Mouse (Mus musculus): Measurements from ENCODE around the gene Pnkd. TPM values are rescaled to one million over a fixed set of nuclear protein-coding genes. Genes with fewer than 3 reads are reported as not detected.

Pnkd gene
- total and polyA plus RNA-seq, 2 experiments from 2014 or later = 310 to 345 TPM

GRCm38 (mm10) chr1:74268750-74269149 is 16.0 kb upstream of the Pnkd start:
- WGBS = 82% methylated on average over 8 of the region's 8 CpGs

DNA sequence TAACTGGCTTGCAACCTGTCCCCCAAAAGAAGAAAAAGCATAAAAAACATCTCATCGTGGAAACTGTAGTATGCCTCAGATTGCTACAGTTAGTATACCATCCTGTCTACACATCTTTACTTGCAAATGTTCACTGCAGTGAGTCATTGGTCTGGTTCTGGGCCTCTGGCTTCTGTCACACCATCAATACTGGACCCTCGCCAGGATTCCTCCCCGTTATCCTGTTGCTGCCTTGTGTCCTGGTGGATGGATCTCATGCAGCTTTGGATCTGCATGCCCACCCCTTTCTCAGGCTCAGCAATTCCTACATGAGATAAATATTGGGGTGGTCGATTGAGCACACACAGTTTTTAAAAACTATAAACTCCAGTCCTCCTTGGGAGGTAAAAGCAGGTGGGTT is 13.1 kb upstream of the Pnkd start:
- no peaks in the 10 kb centered on the region for H3K9me3 ChIP-seq (replicated peaks; ENCODE audit: control insufficient read depth, low read length)

More at GRCm38 (mm10) chr1:74268750-74269149, 16.0 kb upstream of the Pnkd start:
- DNase-seq (ENCODE audit: low spot score) (no peak), ATAC-seq (ENCODE audit: insufficient read depth, low read depth) (no peak)
- Histone ChIP-seq H3K27me3 (ENCODE audit: control insufficient read depth, insufficient read depth, low read length) (no peaks in the 10 kb centered on the region), H3K4me2 (ENCODE audit: low read depth, low read length) (no peak overlapping the region), H3K36me3 (replicated peaks; ENCODE audit: control insufficient read depth, insufficient read depth, low read length) (peaks cover 54% of the 10 kb centered on the region), H3K9ac (replicated peaks; ENCODE audit: low read depth, low read length) (no peak overlapping the region), H3K4me3 (ENCODE audit: low read depth, low read length) (no peak overlapping the region), H3K9me3 (replicated peaks; ENCODE audit: control insufficient read depth, low read length) (no peaks in the 10 kb centered on the region), H3K27ac (ENCODE audit: low read depth) (no peak overlapping the region), H3K4me1 (ENCODE audit: control insufficient read depth, insufficient read depth) (peaks cover 7% of the 10 kb centered on the region)
- TF ChIP-seq EP300 (IDR thresholded peaks at IDR 0.05; ENCODE audit: low read depth) (no peak), CTCF (IDR thresholded peaks at IDR 0.05; ENCODE audit: low read depth) (no peak)

DNA sequence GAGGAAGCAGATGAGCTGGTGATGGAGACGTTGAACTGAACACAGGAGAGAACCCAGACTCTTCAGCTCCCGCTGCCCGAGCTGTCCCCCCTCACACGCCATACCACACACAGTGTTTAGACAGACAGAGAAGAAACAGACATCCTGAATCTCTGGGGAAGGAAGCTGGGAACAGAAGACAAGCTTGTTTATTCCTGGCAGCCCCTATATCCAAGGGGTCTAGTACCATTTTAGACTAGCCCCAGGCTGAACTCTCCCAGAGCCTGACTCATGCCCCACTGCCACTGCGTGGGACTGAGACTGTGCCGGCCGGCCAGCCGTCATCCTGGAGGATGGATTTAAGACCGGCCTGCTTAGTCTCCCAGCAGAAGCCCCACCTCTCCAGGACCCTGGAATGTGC is 9.7 kb upstream of the Pnkd start:
- peak; percentile 60 for DNase-seq (ENCODE audit: low spot score)
- H3K27ac ChIP-seq (ENCODE audit: low read depth) = peak overlapping the region; percentile 23; the same call in 1 of the 2 replicates
- 15% methylated on average over 9 of the region's 9 CpGs for WGBS
- H3K27me3 ChIP-seq (ENCODE audit: control insufficient read depth, insufficient read depth, low read length) = no peaks in the 10 kb centered on the region
- ATAC-seq (ENCODE audit: insufficient read depth, low read depth) = peak; percentile 51; the same call in 1 of the 2 replicates
- H3K4me2 ChIP-seq (ENCODE audit: low read depth, low read length) = no peak overlapping the region
- no peak overlapping the region for H3K9ac ChIP-seq (replicated peaks; ENCODE audit: low read depth, low read length)
- peaks cover 27% of the 10 kb centered on the region for H3K4me1 ChIP-seq (ENCODE audit: control insufficient read depth, insufficient read depth)
- H3K9me3 ChIP-seq (replicated peaks; ENCODE audit: control insufficient read depth, low read length) = no peaks in the 10 kb centered on the region
- TF ChIP-seq EP300 (IDR thresholded peaks at IDR 0.05; ENCODE audit: low read depth) = no peak
- no peak for TF ChIP-seq CTCF (IDR thresholded peaks at IDR 0.05; ENCODE audit: low read depth)
- H3K4me3 ChIP-seq (ENCODE audit: low read depth, low read length) = no peak overlapping the region
- peaks cover 10% of the 10 kb centered on the region for H3K36me3 ChIP-seq (replicated peaks; ENCODE audit: control insufficient read depth, insufficient read depth, low read length)

More for the DNA sequence above, 13.1 kb upstream of the Pnkd start:
- H3K4me1 ChIP-seq (ENCODE audit: control insufficient read depth, insufficient read depth) = peaks cover 23% of the 10 kb centered on the region
- H3K4me2 ChIP-seq (ENCODE audit: low read depth, low read length) = no peak overlapping the region
- ATAC-seq (ENCODE audit: insufficient read depth, low read depth) (no peak; the same call in 1 of the 2 replicates), DNase-seq (ENCODE audit: low spot score) (peak; percentile 54)
- no peaks in the 10 kb centered on the region for H3K27me3 ChIP-seq (ENCODE audit: control insufficient read depth, insufficient read depth, low read length)
- H3K36me3 ChIP-seq (replicated peaks; ENCODE audit: control insufficient read depth, insufficient read depth, low read length) = peaks cover 25% of the 10 kb centered on the region
- no peak overlapping the region for H3K9ac ChIP-seq (replicated peaks; ENCODE audit: low read depth, low read length)
- H3K27ac ChIP-seq (ENCODE audit: low read depth) = no peak overlapping the region
- TF ChIP-seq EP300 (IDR thresholded peaks at IDR 0.05; ENCODE audit: low read depth) (no peak), CTCF (IDR thresholded peaks at IDR 0.05; ENCODE audit: low read depth) (no peak)
- WGBS = 12% methylated on average over 4 of the region's 4 CpGs
- H3K4me3 ChIP-seq (ENCODE audit: low read depth, low read length) = no peak overlapping the region

DNA sequence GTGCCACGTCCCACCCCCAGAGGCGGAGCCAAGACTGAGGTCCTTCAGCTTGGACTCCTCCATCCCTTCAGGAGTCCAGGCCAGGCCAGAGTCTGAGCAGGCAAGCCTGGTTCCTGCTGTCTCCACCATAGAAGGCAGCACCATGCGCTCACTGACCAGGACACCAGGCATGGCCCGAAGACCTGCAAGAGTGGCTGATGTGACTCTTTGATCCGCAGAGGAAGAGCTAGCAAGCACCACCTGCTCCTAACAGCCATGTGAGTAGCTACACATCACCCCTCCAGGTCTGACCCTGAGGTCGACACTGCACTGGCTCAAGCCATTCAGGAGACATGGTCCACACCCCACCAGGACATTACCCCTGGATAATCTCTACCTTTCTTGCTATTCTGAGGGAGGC is 7.7 kb upstream of the Pnkd start:
- no peak for ATAC-seq (ENCODE audit: insufficient read depth, low read depth)
- TF ChIP-seq EP300 (IDR thresholded peaks at IDR 0.05; ENCODE audit: low read depth) (no peak), CTCF (IDR thresholded peaks at IDR 0.05; ENCODE audit: low read depth) (no peak)
- H3K9ac ChIP-seq (replicated peaks; ENCODE audit: low read depth, low read length) = no peak overlapping the region
- H3K4me3 ChIP-seq (ENCODE audit: low read depth, low read length) = no peak overlapping the region
- no peak for DNase-seq (ENCODE audit: low spot score)
- H3K27ac ChIP-seq (ENCODE audit: low read depth) = no peak overlapping the region
- H3K9me3 ChIP-seq (replicated peaks; ENCODE audit: control insufficient read depth, low read length) = no peaks in the 10 kb centered on the region
- no peaks in the 10 kb centered on the region for H3K27me3 ChIP-seq (ENCODE audit: control insufficient read depth, insufficient read depth, low read length)
- no peak overlapping the region for H3K4me2 ChIP-seq (ENCODE audit: low read depth, low read length)
- peaks cover 30% of the 10 kb centered on the region for H3K36me3 ChIP-seq (replicated peaks; ENCODE audit: control insufficient read depth, insufficient read depth, low read length)
- H3K4me1 ChIP-seq (ENCODE audit: control insufficient read depth, insufficient read depth) = peaks cover 20% of the 10 kb centered on the region
- 67% methylated on average over 6 of the region's 6 CpGs for WGBS

GRCm38 (mm10) chr1:74277883-74278537 is 6.7 kb upstream of the Pnkd start:
- Histone ChIP-seq H3K4me3 (ENCODE audit: low read depth, low read length) (no peak overlapping the region), H3K36me3 (replicated peaks; ENCODE audit: control insufficient read depth, insufficient read depth, low read length) (peaks cover 40% of the 10 kb centered on the region), H3K4me1 (ENCODE audit: control insufficient read depth, insufficient read depth) (peaks cover 20% of the 10 kb centered on the region), H3K27ac (ENCODE audit: low read depth) (no peak overlapping the region), H3K4me2 (ENCODE audit: low read depth, low read length) (no peak overlapping the region), H3K9me3 (replicated peaks; ENCODE audit: control insufficient read depth, low read length) (no peaks in the 10 kb centered on the region), H3K27me3 (ENCODE audit: control insufficient read depth, insufficient read depth, low read length) (no peaks in the 10 kb centered on the region), H3K9ac (replicated peaks; ENCODE audit: low read depth, low read length) (no peak overlapping the region)
- WGBS = 59% methylated on average over 8 of the region's 8 CpGs
- ATAC-seq (ENCODE audit: insufficient read depth, low read depth) = no peak
- no peak for DNase-seq (ENCODE audit: low spot score)
- TF ChIP-seq CTCF (IDR thresholded peaks at IDR 0.05; ENCODE audit: low read depth) (no peak), EP300 (IDR thresholded peaks at IDR 0.05; ENCODE audit: low read depth) (no peak)

- WGBS = 88% methylated on average over 10 of the region's 10 CpGs
- H3K9ac ChIP-seq (replicated peaks; ENCODE audit: low read depth, low read length) = no peak within 1 kb of the TSS
Measured at GRCm38 (mm10) chr1:74278538-74278937, 6.2 kb upstream of the Pnkd start, which contains the start of gene Gpbar1. Gene Gpbar1 (plus strand): TSS chr1:74278550.

More at GRCm38 (mm10) chr1:74278538-74278937, 6.2 kb upstream of the Pnkd start, which contains the start of gene Gpbar1:
- H3K4me3 ChIP-seq (ENCODE audit: low read depth, low read length) = no peak within 1 kb of the TSS
- DNase-seq (ENCODE audit: low spot score) (no peak), ATAC-seq (ENCODE audit: insufficient read depth, low read depth) (no peak)
- H3K9me3 ChIP-seq (replicated peaks; ENCODE audit: control insufficient read depth, low read length) = no peaks in the 10 kb centered on the region
- peaks cover 43% of the 10 kb centered on the region for H3K36me3 ChIP-seq (replicated peaks; ENCODE audit: control insufficient read depth, insufficient read depth, low read length)
- H3K4me2 ChIP-seq (ENCODE audit: low read depth, low read length) = no peak within 1 kb of the TSS
- TF ChIP-seq CTCF (IDR thresholded peaks at IDR 0.05; ENCODE audit: low read depth) (no peak), EP300 (IDR thresholded peaks at IDR 0.05; ENCODE audit: low read depth) (no peak)
- H3K4me1 ChIP-seq (ENCODE audit: control insufficient read depth, insufficient read depth) = peaks cover 20% of the 10 kb centered on the region
- no peak within 1 kb of the TSS for H3K27ac ChIP-seq (ENCODE audit: low read depth)
- H3K27me3 ChIP-seq (ENCODE audit: control insufficient read depth, insufficient read depth, low read length) = no peaks in the 10 kb centered on the region

All from heart, postnatal 0 days (tissue).